Mouse (Mus musculus): ENCODE measurements at regions not wholly inside any gene's neighbourhood (a gene's known extent, or its start where the extent isn't known, plus 50 kb on each side); places are given as distances from the start of the nearest gene placed in this dataset.

GRCm38 (mm10) chr9:68231131-68231530 lies 390.9 kb downstream of the Vps13c start:
- Histone ChIP-seq H3K4me2 (ENCODE audit: insufficient read depth, low read depth, poor library complexity, severe bottlenecking) (no peak overlapping the region), H3K9ac (ENCODE audit: insufficient read depth, low read depth) (no peak overlapping the region), H3K9me3 (replicated peaks; ENCODE audit: low read length) (peaks cover 74% of the 10 kb centered on the region), H3K36me3 (replicated peaks in 1 of 2; ENCODE audit: control insufficient read depth in 1 of 2, insufficient read depth in 1 of 2, low read length in 1 of 2) (no peaks in the 10 kb centered on the region), H3K27ac (ENCODE audit: insufficient read depth, low read depth) (no peak overlapping the region), H3K4me1 (ENCODE audit: control insufficient read depth in 1 of 2, insufficient read depth in 2 of 2) (no peaks in the 10 kb centered on the region), H3K4me3 (replicated peaks in 1 of 3; ENCODE audit: low read depth in 2 of 3, low read length in 2 of 3, poor library complexity in 1 of 3) (no peak overlapping the region), H3K79me2 (replicated peaks; ENCODE audit: control insufficient read depth, extremely low read depth, insufficient read depth, poor library complexity, severe bottlenecking) (no peaks in the 10 kb centered on the region), H3K27me3 (replicated peaks) (no peaks in the 10 kb centered on the region)
- TF ChIP-seq USF1 (IDR thresholded peaks at IDR 0.05; ENCODE audit: low read depth, low read length): no peak
- TF ChIP-seq IRF4 (IDR thresholded peaks at IDR 0.05; ENCODE audit: low read depth, low read length): no peak
- no peak for TF ChIP-seq POLR2A (IDR thresholded peaks at IDR 0.05; ENCODE audit: low read depth, low read length)
- no peak for TF ChIP-seq PAX5 (IDR thresholded peaks at IDR 0.05; ENCODE audit: low read length)
- TF ChIP-seq MYC (IDR thresholded peaks at IDR 0.05; ENCODE audit: low read depth, low read length): no peak
- TF ChIP-seq EP300 (IDR thresholded peaks at IDR 0.05; ENCODE audit: low read length): no peak
- TF ChIP-seq ZC3H11A (IDR thresholded peaks at IDR 0.05; ENCODE audit: low read depth, low read length): no peak
- no peak for TF ChIP-seq RCOR1 (conservative IDR thresholded peaks at IDR 0.05; ENCODE audit: low read depth, low read length)
- TF ChIP-seq NRF1 (IDR thresholded peaks at IDR 0.05; ENCODE audit: low read depth, low read length): no peak
- TF ChIP-seq ZMIZ1 (IDR thresholded peaks at IDR 0.05; ENCODE audit: low read depth, low read length): no peak
- TF ChIP-seq ETS1 (conservative IDR thresholded peaks at IDR 0.05; ENCODE audit: low read depth, low read length): no peak
- TF ChIP-seq ZKSCAN1 (IDR thresholded peaks at IDR 0.05; ENCODE audit: borderline replicate concordance, low read depth, low read length): no peak
- no peak for TF ChIP-seq CTCF (conservative IDR thresholded peaks at IDR 0.05 in 1 of 2, IDR thresholded peaks at IDR 0.05 in 1 of 2; ENCODE audit: low read depth in 2 of 2, low read length in 2 of 2)
- no peak for TF ChIP-seq ZNF384 (IDR thresholded peaks at IDR 0.05; ENCODE audit: low read depth, low read length)
- TF ChIP-seq E2F4 (IDR thresholded peaks at IDR 0.05; ENCODE audit: insufficient replicate concordance, low read depth, low read length): no peak
- no peak for TF ChIP-seq MEF2A (IDR thresholded peaks at IDR 0.05; ENCODE audit: borderline replicate concordance, low read depth, low read length)
- DNase-seq (ENCODE audit: extremely low read depth): no peak
- in situ Hi-C loops (cut with MboI; ENCODE audit: low pct_ligation_motif_present, low pct_unique_long_range_greater_than_20kb, low sequenced_read_pairs): no loop called here
- dilution Hi-C loops (cut with MboI; ENCODE audit: extremely low pct_ligation_motif_present, extremely low pct_unique_long_range_greater_than_20kb, low sequenced_read_pairs): no loop called here

DNA sequence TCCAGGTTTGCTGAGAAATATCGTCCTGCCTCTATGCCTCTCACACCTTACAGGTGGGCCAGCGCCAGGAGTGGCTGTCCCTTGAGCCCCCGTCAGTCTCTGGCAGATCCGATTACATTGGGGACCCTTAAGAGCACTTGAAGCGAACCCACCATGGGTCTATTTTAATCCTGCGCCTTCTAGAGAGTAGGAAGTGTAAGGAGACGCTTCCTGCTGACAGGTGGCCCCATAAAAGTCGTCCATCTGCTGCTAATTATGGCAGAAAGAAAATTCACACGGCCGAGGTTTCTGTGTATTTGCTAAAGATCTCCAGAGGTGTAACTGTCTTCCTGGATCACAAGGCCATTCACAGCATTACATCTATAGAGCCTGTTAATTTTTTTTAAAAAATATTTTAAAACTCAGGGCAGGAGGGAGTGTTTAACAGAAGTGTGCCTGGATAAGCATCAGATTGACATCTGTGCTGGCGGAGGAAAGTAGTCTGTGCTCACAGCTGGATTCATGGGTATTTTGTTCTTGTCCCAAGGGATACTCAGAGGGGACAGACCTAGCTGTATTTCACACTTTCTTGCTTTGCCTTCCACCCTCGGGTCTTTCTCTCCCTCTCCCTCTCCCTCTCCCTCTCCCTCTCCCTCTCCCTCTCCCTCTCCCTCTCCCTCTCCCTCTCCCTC lies 394.9 kb downstream of the Vps13c start:
- Histone ChIP-seq H3K36me3 (replicated peaks in 1 of 2; ENCODE audit: control insufficient read depth in 1 of 2, insufficient read depth in 1 of 2, low read length in 1 of 2) (no peaks in the 10 kb centered on the region), H3K9me3 (replicated peaks; ENCODE audit: low read length) (peaks cover 54% of the 10 kb centered on the region), H3K79me2 (replicated peaks; ENCODE audit: control insufficient read depth, extremely low read depth, insufficient read depth, poor library complexity, severe bottlenecking) (no peaks in the 10 kb centered on the region), H3K4me3 (replicated peaks in 1 of 3; ENCODE audit: low read depth in 2 of 3, low read length in 2 of 3, poor library complexity in 1 of 3) (no peak overlapping the region), H3K9ac (ENCODE audit: insufficient read depth, low read depth) (no peak overlapping the region), H3K27me3 (replicated peaks) (no peaks in the 10 kb centered on the region), H3K4me2 (ENCODE audit: insufficient read depth, low read depth, poor library complexity, severe bottlenecking) (no peak overlapping the region), H3K4me1 (ENCODE audit: control insufficient read depth in 1 of 2, insufficient read depth in 2 of 2) (no peaks in the 10 kb centered on the region), H3K27ac (ENCODE audit: insufficient read depth, low read depth) (no peak overlapping the region)
- no peak for DNase-seq (ENCODE audit: extremely low read depth)
- TF ChIP-seq POLR2A (IDR thresholded peaks at IDR 0.05; ENCODE audit: low read depth, low read length): no peak
- TF ChIP-seq NRF1 (IDR thresholded peaks at IDR 0.05; ENCODE audit: low read depth, low read length): no peak
- TF ChIP-seq PAX5 (IDR thresholded peaks at IDR 0.05; ENCODE audit: low read length): no peak
- TF ChIP-seq E2F4 (IDR thresholded peaks at IDR 0.05; ENCODE audit: insufficient replicate concordance, low read depth, low read length): no peak
- TF ChIP-seq CHD2 (IDR thresholded peaks at IDR 0.05; ENCODE audit: low read length): no peak
- in situ Hi-C loops (cut with MboI; ENCODE audit: low pct_ligation_motif_present, low pct_unique_long_range_greater_than_20kb, low sequenced_read_pairs): no loop called here
- dilution Hi-C loops (cut with MboI; ENCODE audit: extremely low pct_ligation_motif_present, extremely low pct_unique_long_range_greater_than_20kb, low sequenced_read_pairs): no loop called here
